Mouse (Mus musculus) intestine, embryonic 16.5 days (tissue): Measurements from ENCODE around the gene Xrcc3. TPM values are rescaled to one million over a fixed set of nuclear protein-coding genes. Genes with fewer than 3 reads are reported as not detected.

Experiments used
- ATAC-seq: fragments of 200-750 bp; cut with Nextera tagmentation; 2 replicates; pipeline ENCODE4 v1.8.0; 2017; ENCODE audit warnings: moderate TSS enrichment, moderate library complexity
- H3K27ac ChIP-seq: fragments of 300-500 bp; sonication (generic); 2 replicates; pipeline ENCODE4 v1.5.1; 2014; ENCODE audit warnings: mild to moderate bottlenecking, low read length
- H3K27me3 ChIP-seq: fragments of 300-500 bp; sonication (generic); replicated peaks from 2 replicates; pipeline ENCODE4 v1.6.1; 2014; ENCODE audit warnings: low read length, control low read depth, mixed read lengths; ENCODE audit not compliant: control insufficient read depth, insufficient read depth
- H3K36me3 ChIP-seq: fragments of 300-500 bp; sonication (generic); 2 replicates; pipeline ENCODE4 v1.6.1; 2014; ENCODE audit warnings: low read length, control low read depth; ENCODE audit not compliant: control insufficient read depth, insufficient read depth
- H3K4me1 ChIP-seq: fragments of 300-500 bp; sonication (generic); 2 replicates; pipeline ENCODE4 v1.6.1; 2014; ENCODE audit warnings: low read length, control low read depth, mixed read lengths; ENCODE audit not compliant: control insufficient read depth, insufficient read depth
- H3K4me2 ChIP-seq: fragments of 300-500 bp; sonication (generic); 2 replicates; pipeline ENCODE4 v1.6.1; 2014; ENCODE audit warnings: low read depth, low read length, control low read depth
- H3K4me3 ChIP-seq: fragments of 300-500 bp; sonication (generic); 2 replicates; pipeline ENCODE4 v1.5.1; 2014; ENCODE audit warnings: mild to moderate bottlenecking, low read length
- H3K9ac ChIP-seq: fragments of 300-500 bp; sonication (generic); 2 replicates; pipeline ENCODE4 v1.6.1; 2014; ENCODE audit warnings: low read depth, low read length
- H3K9me3 ChIP-seq: fragments of 300-500 bp; sonication (generic); 2 replicates; pipeline ENCODE4 v1.6.1; 2016; ENCODE audit warnings: low read length, control low read depth; ENCODE audit not compliant: control insufficient read depth
- WGBS: fragments of 180-500 bp; shearing (Covaris S2); extraction: QIAGEN DNeasy Blood & Tissue Kit; methylation state at CpG from one replicate; pipeline ENCODE4 v1.1.7; 2014; 5-methylcytosine and 5-hydroxymethylcytosine counted together
- polyA plus RNA-seq: library from polyadenylated mRNA; unstranded; fragments of >200 nt; fragmentation: Nextera tagmentation; extraction: Ambion mirVana; gene quantifications from 2 replicates; pipeline ENCODE4 v1.2.1, GENCODE M21; 2015

Xrcc3 gene
- polyA plus RNA-seq, 1 experiment from 2014 or later, result 11.0 TPM

- Histone ChIP-seq H3K9ac (peak within 1 kb of the TSS; percentile 97), H3K4me2 (peak within 1 kb of the TSS; percentile 98), H3K27me3 (no peaks in the 10 kb centered on the region), H3K36me3 (0 out of 2 replicates have a peak, but pooled peaks cover 5% of the 10 kb centered on the region), H3K9me3 (no peaks in the 10 kb centered on the region), H3K4me3 (peak within 1 kb of the TSS; percentile 88), H3K4me1 (peaks cover 20% of the 10 kb centered on the region), H3K27ac (peak within 1 kb of the TSS; percentile 89)
- under 1% methylated on average over 85 of the region's 85 CpGs for WGBS
- peak; percentile 74 for ATAC-seq
These were observed 55.1 kb downstream of the Xrcc3 start, which contains the start of gene Klc1 for GRCm38 (mm10) chr12:111758381-111759175. Klc1 (plus strand) TSS chr12:111758849.

GRCm38 (mm10) chr12:111757561-111758325 lies 55.9 kb downstream of the Xrcc3 start:
- no peak; the same call in 1 of the 2 replicates for ATAC-seq
- no peaks in the 10 kb centered on the region for H3K36me3 ChIP-seq
- no peaks in the 10 kb centered on the region for H3K27me3 ChIP-seq
- peak overlapping the region; percentile 89 for H3K27ac ChIP-seq
- peak overlapping the region; percentile 88 for H3K4me3 ChIP-seq
- no peaks in the 10 kb centered on the region for H3K9me3 ChIP-seq
- 50% methylated on average over 10 of the region's 10 CpGs for WGBS
- peak overlapping the region; percentile 98 for H3K4me2 ChIP-seq
- H3K9ac ChIP-seq, result peak overlapping the region; percentile 97
- peaks cover 20% of the 10 kb centered on the region for H3K4me1 ChIP-seq

GRCm38 (mm10) chr12:111756698-111757082 lies 57.0 kb downstream of the Xrcc3 start:
- Histone ChIP-seq H3K9me3 (no peaks in the 10 kb centered on the region), H3K4me2 (no peak overlapping the region), H3K27ac (no peak overlapping the region), H3K9ac (no peak overlapping the region), H3K27me3 (no peaks in the 10 kb centered on the region), H3K36me3 (no peaks in the 10 kb centered on the region), H3K4me3 (no peak overlapping the region), H3K4me1 (peaks cover 20% of the 10 kb centered on the region)
- 39% methylated on average over 5 of the region's 5 CpGs for WGBS
- ATAC-seq, result no peak

- Histone ChIP-seq H3K4me3 (no peak overlapping the region), H3K27me3 (no peaks in the 10 kb centered on the region), H3K4me1 (peaks cover 20% of the 10 kb centered on the region), H3K9ac (no peak overlapping the region), H3K36me3 (no peaks in the 10 kb centered on the region), H3K4me2 (no peak overlapping the region), H3K27ac (no peak overlapping the region), H3K9me3 (no peaks in the 10 kb centered on the region)
- WGBS, result 50% methylated on average over 4 of the region's 4 CpGs
- ATAC-seq, result no peak
These were observed 57.5 kb downstream of the Xrcc3 start for GRCm38 (mm10) chr12:111756082-111756697.

- Histone ChIP-seq H3K4me3 (no peak overlapping the region), H3K36me3 (no peaks in the 10 kb centered on the region), H3K4me1 (peaks cover 13% of the 10 kb centered on the region), H3K27me3 (no peaks in the 10 kb centered on the region), H3K4me2 (no peak overlapping the region), H3K9me3 (no peaks in the 10 kb centered on the region), H3K9ac (no peak overlapping the region), H3K27ac (no peak overlapping the region)
- ATAC-seq, result no peak
- WGBS, result 50% methylated on average over 2 of the region's 2 CpGs
These were observed 58.4 kb downstream of the Xrcc3 start for GRCm38 (mm10) chr12:111755231-111755630.

- H3K27me3 ChIP-seq, result no peaks in the 10 kb centered on the region
- H3K4me1 ChIP-seq, result peaks cover 7% of the 10 kb centered on the region
- H3K9ac ChIP-seq, result no peak overlapping the region
- ATAC-seq, result no peak
- no peak overlapping the region for H3K4me2 ChIP-seq
- H3K9me3 ChIP-seq, result no peaks in the 10 kb centered on the region
- H3K27ac ChIP-seq, result no peak overlapping the region
- H3K36me3 ChIP-seq, result no peaks in the 10 kb centered on the region
- H3K4me3 ChIP-seq, result no peak overlapping the region
These were observed 59.0 kb downstream of the Xrcc3 start for GRCm38 (mm10) chr12:111754710-111755109.

- Histone ChIP-seq H3K27me3 (no peaks in the 10 kb centered on the region), H3K27ac (no peak overlapping the region), H3K36me3 (no peaks in the 10 kb centered on the region), H3K9me3 (no peaks in the 10 kb centered on the region), H3K4me2 (no peak overlapping the region), H3K4me1 (peaks cover 6% of the 10 kb centered on the region), H3K9ac (no peak overlapping the region; the same call in 1 of the 2 replicates), H3K4me3 (no peak overlapping the region)
- 55% methylated on average over 9 of the region's 9 CpGs for WGBS
- ATAC-seq, result no peak
These were observed 60.3 kb downstream of the Xrcc3 start for GRCm38 (mm10) chr12:111753347-111753746.
